Mouse (Mus musculus) telencephalon, adult 2 months (tissue): ENCODE data around the gene Klk13.

Source experiments
- DNase-seq: peaks from one replicate; pipeline ENCODE4 v3.0.0-alpha.2; 2011; ENCODE audit warnings: low read depth, low spot score

Gene Klk13

DNA sequence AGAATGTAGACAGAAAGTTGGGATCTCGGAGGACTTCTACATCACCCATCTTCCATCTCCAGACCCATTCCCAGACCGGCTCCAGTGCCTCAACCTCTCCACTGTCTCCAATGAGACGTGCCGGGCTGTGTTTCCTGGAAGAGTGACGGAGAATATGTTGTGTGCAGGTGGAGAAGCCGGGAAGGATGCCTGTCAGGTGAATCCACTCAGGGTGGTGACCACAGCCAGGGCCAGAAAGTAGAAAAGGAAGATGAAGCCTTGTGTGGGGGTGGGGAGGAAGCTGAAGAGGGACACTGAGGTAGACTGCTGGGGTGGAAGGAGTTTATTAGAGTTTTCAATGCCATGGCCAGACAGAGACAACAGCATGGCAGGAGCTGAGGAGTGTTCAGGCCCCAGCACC lies 59.5 kb downstream of the Klk13 start:
- no peak for DNase-seq

DNA sequence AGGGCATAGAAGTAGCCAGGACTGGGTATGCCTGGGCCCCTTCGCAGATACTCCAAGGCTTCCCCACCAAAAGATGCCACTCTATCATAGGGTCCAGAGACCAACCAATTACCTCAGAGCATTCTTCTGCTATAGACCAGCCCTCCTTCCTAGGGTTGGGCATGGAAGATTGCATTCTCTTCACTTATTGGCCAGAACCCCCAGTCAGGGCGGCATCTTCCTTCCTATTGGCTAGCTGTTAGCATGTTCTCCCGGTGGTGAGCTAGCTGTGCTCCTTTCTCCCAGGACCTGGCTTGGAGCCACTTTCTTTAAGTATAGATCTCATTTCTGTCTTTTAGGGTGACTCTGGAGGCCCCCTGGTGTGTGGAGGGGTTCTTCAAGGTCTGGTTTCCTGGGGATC lies 60.5 kb downstream of the Klk13 start:
- DNase-seq = no peak

DNA sequence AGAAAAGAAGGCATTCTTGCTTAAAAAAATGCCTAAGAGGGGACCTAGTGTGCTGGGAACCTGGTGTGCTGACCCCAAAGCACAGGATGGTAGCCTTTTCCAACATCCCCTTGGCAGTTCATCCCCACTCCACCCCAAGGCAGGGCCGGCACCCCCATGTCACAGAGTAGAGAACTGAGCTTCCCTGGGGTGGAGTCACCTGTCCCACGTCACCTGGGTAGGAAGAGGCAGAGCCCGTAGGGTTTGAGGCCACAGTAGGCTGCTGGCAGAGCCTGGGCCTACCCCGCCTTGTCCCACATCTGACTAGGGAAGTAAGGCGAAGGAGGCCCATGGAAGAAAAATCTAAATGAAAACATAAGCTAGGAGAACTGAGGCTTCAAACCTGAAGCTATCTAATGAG lies 62.0 kb downstream of the Klk13 start, which contains the start of gene Klk11:
Klk11 (plus strand) TSS at position 241 of the 400 bp plus-strand sequence.
- DNase-seq = no peak

- no peak for DNase-seq
Measured at GRCm38 (mm10) chr7:43774802-43775201, 62.4 kb downstream of the Klk13 start.

DNA sequence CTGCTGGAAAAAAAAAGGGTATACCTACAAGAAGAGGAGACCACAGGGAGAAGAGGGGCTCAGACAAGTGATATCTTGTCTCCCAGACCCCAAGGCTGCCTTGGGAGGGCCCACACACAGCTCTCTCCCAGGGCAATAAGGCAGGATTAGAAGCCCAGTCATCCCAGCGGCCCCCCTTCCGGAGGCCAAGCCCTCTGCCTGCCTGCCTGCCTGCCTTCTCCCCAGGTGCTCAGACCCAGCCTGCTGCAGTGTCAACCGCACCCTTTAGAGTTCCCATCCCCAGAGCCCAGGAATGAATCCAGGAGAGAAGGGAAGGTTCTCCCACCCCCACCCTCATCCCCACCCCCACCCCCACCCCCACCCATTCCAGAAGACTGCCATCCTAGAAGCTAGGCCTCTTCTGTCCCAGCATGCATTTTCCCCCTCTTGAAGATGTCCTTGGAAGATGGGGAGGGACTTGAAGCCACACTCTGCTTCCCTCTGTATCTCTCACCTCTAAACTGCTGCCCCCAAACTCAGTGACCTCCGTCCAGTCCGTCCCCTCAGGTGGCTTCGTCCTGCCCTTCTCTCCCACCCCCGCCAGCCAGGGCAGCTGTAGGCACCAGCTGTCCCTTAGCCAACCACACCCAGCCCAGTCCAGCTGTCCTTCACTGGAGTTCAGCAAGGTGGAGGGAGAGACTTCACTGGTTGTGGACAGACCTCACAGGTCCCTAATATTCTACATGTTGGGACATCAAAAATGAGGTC lies 63.1 kb downstream of the Klk13 start:
- DNase-seq = no peak

DNA sequence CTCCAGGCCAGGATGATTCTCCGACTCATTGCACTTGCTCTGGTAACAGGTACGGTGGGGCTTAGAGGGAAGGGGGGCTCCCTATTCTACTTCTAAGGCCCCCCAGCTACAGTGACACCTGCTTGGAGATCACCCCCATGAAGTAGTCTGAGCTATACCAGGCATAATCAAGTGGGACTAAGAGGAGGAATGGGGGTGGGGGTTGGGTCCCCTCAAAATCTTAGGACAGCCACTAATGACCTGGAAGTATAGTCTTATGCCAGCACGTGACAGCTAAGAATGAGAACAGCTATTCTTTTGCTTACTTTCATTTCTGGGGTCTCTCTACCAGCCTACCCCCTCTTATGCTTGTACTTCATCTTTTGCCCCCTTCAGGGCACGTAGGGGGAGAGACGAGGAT lies 64.1 kb downstream of the Klk13 start:
- DNase-seq = no peak
